ENCODE assay signal across 18 mouse cellular contexts in genomic region chr9:23363540-23363939, GRCm38 (mm10).
DNase-seq lines count a peak whose midpoint lies in the region; ATAC-seq lines count a peak whose summit lies in the region.
"Had no signal": no experiment of that assay in that cellular context is flagged by ENCODE, and none has a peak within 500 bp of the region (broad histone marks: within the 10 kb centered on the region; RNA-seq: fewer than 3 reads in every experiment).

No protein-coding gene starts in this region.

- ATAC-seq in limb, embryonic 11.5 days (ENCODE audit: insufficient number of reproducible peaks, low FRiP score, low TSS enrichment, low read depth) = peak; percentile 57; the same call in 1 of the 2 replicates
- 0 out of 2 replicates have a peak, but pooled peaks have one; percentile 62 for ATAC-seq in embryonic facial prominence, embryonic 11.5 days (replicated peaks; ENCODE audit: insufficient number of reproducible peaks, low FRiP score, low TSS enrichment, low read depth)
- ATAC-seq: forebrain, embryonic 15.5 days; hindbrain, embryonic 16.5 days had no signal

- no peaks in the 10 kb centered on the region for H3K27me3 ChIP-seq in limb, embryonic 11.5 days (ENCODE audit: control insufficient read depth, insufficient read depth, low read length)
- no peaks in the 10 kb centered on the region for H3K27me3 ChIP-seq in limb, embryonic 10.5 days (ENCODE audit: low read depth, poor library complexity, severe bottlenecking)
- no peaks in the 10 kb centered on the region for H3K27me3 ChIP-seq in embryonic facial prominence, embryonic 11.5 days (ENCODE audit: control insufficient read depth, insufficient read depth, low read length)
- H3K27me3 ChIP-seq: forebrain, embryonic 15.5 days; heart, embryonic 12.5 days; hindbrain, embryonic 12.5 days had no signal

- no peaks in the 10 kb centered on the region for H3K9me3 ChIP-seq in limb, embryonic 11.5 days (ENCODE audit: control insufficient read depth, low read length)
- no peaks in the 10 kb centered on the region; the same call in 1 of the 2 replicates for H3K9me3 ChIP-seq in limb, embryonic 10.5 days (replicated peaks)
- H3K9me3 ChIP-seq in embryonic facial prominence, embryonic 11.5 days (replicated peaks; ENCODE audit: control insufficient read depth, low read length) = no peaks in the 10 kb centered on the region
- H3K9me3 ChIP-seq: forebrain, embryonic 15.5 days; G1E; heart, embryonic 12.5 days had no signal

- no peak overlapping the region for H3K9ac ChIP-seq in limb, embryonic 11.5 days (ENCODE audit: low read length)
- no peak overlapping the region for H3K9ac ChIP-seq in embryonic facial prominence, embryonic 11.5 days (replicated peaks; ENCODE audit: low read length)
- H3K9ac ChIP-seq: forebrain, embryonic 15.5 days; heart, embryonic 12.5 days; hindbrain, embryonic 12.5 days had no signal

- no peaks in the 10 kb centered on the region for H3K4me1 ChIP-seq in limb, embryonic 11.5 days (ENCODE audit: control insufficient read depth, insufficient read depth, low read length)
- H3K4me1 ChIP-seq in limb, embryonic 10.5 days = no peaks in the 10 kb centered on the region; the same call in 1 of the 2 replicates
- H3K4me1 ChIP-seq in embryonic facial prominence, embryonic 11.5 days (ENCODE audit: control insufficient read depth, insufficient read depth, low read length) = no peaks in the 10 kb centered on the region
- H3K4me1 ChIP-seq: forebrain, embryonic 15.5 days; heart, embryonic 12.5 days; hindbrain, embryonic 12.5 days had no signal

- no peak overlapping the region for H3K27ac ChIP-seq in limb, embryonic 11.5 days (replicated peaks; ENCODE audit: low read depth, low read length)
- no peak overlapping the region for H3K27ac ChIP-seq in limb, embryonic 10.5 days
- peak overlapping the region; percentile 62 for H3K27ac ChIP-seq in embryonic facial prominence, embryonic 11.5 days (replicated peaks; ENCODE audit: low read depth, low read length)
- H3K27ac ChIP-seq: forebrain, embryonic 15.5 days; hindbrain, embryonic 12.5 days had no signal

- no peak overlapping the region for H3K4me3 ChIP-seq in limb, embryonic 11.5 days (ENCODE audit: low read depth, low read length)
- H3K4me3 ChIP-seq in limb, embryonic 10.5 days = no peak overlapping the region
- H3K4me3 ChIP-seq in embryonic facial prominence, embryonic 11.5 days (ENCODE audit: low read depth, low read length) = no peak overlapping the region
- H3K4me3 ChIP-seq: forebrain, embryonic 15.5 days; heart, embryonic 12.5 days; hindbrain, embryonic 12.5 days had no signal

- 68% methylated on average over 7 of the region's 7 CpGs for WGBS in limb, embryonic 11.5 days
- WGBS in limb, embryonic 10.5 days = 79% methylated on average over 7 of the region's 7 CpGs
- WGBS in embryonic facial prominence, embryonic 11.5 days = 32% methylated on average over 7 of the region's 7 CpGs

- no peaks in the 10 kb centered on the region for H3K36me3 ChIP-seq in limb, embryonic 11.5 days (ENCODE audit: control insufficient read depth, insufficient read depth, low read length)
- H3K36me3 ChIP-seq in limb, embryonic 10.5 days = no peaks in the 10 kb centered on the region
- H3K36me3 ChIP-seq in embryonic facial prominence, embryonic 11.5 days (replicated peaks; ENCODE audit: control insufficient read depth, insufficient read depth, low read depth, low read length) = no peaks in the 10 kb centered on the region
- H3K36me3 ChIP-seq: forebrain, embryonic 15.5 days; G1E; heart, embryonic 12.5 days; hindbrain, embryonic 12.5 days had no signal

- peak; percentile 25 for DNase-seq in limb, embryonic 11.5 days (ENCODE audit: low spot score)
- DNase-seq in limb, embryonic 10.5 days (ENCODE audit: low spot score) = no peak
- peak; percentile 69 for DNase-seq in embryonic facial prominence, embryonic 11.5 days (ENCODE audit: low spot score)
- peak; percentile 7 for DNase-seq in forelimb bud, embryonic 11.5 days (ENCODE audit: low read depth, low spot score)
- no peak for DNase-seq in adrenal gland, postnatal 10 days
- no peak for DNase-seq in layer of hippocampus, adult 18-20 months (ENCODE audit: low spot score in 2 of 2)
- no peak for DNase-seq in frontal cortex, adult 2 months (ENCODE audit: extremely low spot score in 1 of 2, low spot score in 1 of 2)
- DNase-seq: adrenal gland, postnatal 14 days; cerebellum, adult 11-12 months; cerebellum, adult 9-10 months; cerebellum, postnatal 25 days; gastrocnemius, postnatal 14 days; kidney, adult 11 months had no signal

- H3K4me2 ChIP-seq in limb, embryonic 11.5 days (ENCODE audit: low read depth, severe bottlenecking) = no peak overlapping the region
- H3K4me2 ChIP-seq in embryonic facial prominence, embryonic 11.5 days (ENCODE audit: low read depth, low read length) = no peak overlapping the region
- H3K4me2 ChIP-seq: forebrain, embryonic 15.5 days; heart, embryonic 12.5 days; hindbrain, embryonic 12.5 days had no signal

Comparison
In these comparisons a context has a peak if more than half of its experiments do, and no peak if none do; other contexts are left out.
1. DNase-seq: peak in limb, embryonic 11.5 days (single experiment), embryonic facial prominence, embryonic 11.5 days (single experiment) and forelimb bud, embryonic 11.5 days (single experiment); none in limb, embryonic 10.5 days (single experiment), adrenal gland, postnatal 10 days (single experiment), layer of hippocampus, adult 18-20 months (0 of 2) and frontal cortex, adult 2 months (0 of 2).